Mouse (Mus musculus) liver, embryonic 15.5 days (tissue): ENCODE measurements around the gene Ndufa6. TPM values are rescaled to one million over a fixed set of nuclear protein-coding genes. Genes with fewer than 3 reads are reported as not detected.

Experiments
- ATAC-seq: fragments of 200-750 bp; cut with Nextera tagmentation; 2 replicates; pipeline ENCODE4 v1.8.0; 2017; ENCODE audit warnings: moderate number of reproducible peaks, mild to moderate bottlenecking, moderate library complexity; ENCODE audit not compliant: insufficient read depth
- H3K27ac ChIP-seq: fragments of 300-500 bp; sonication (generic); replicated peaks from 2 replicates; pipeline ENCODE4 v1.5.1; 2015; ENCODE audit warnings: mild to moderate bottlenecking, inconsistent platforms
- H3K27me3 ChIP-seq: fragments of 300-500 bp; sonication (generic); 2 replicates; pipeline ENCODE4 v1.6.1; 2015; ENCODE audit warnings: mild to moderate bottlenecking, inconsistent platforms
- H3K36me3 ChIP-seq: fragments of 300-500 bp; sonication (generic); replicated peaks from 2 replicates; pipeline ENCODE4 v1.6.1; 2015; ENCODE audit warnings: moderate library complexity, mild to moderate bottlenecking, inconsistent platforms
- H3K4me1 ChIP-seq: fragments of 300-500 bp; sonication (generic); replicated peaks from 2 replicates; pipeline ENCODE4 v1.6.1; 2015; ENCODE audit warnings: inconsistent platforms
- H3K4me2 ChIP-seq: fragments of 300-500 bp; sonication (generic); 2 replicates; pipeline ENCODE4 v1.6.1; 2015; ENCODE audit warnings: moderate library complexity, mild to moderate bottlenecking, inconsistent platforms
- H3K4me3 ChIP-seq: fragments of 300-500 bp; sonication (generic); replicated peaks from 2 replicates; pipeline ENCODE4 v1.5.1; 2015; ENCODE audit warnings: mild to moderate bottlenecking, inconsistent platforms
- H3K9ac ChIP-seq: fragments of 300-500 bp; sonication (generic); 2 replicates; pipeline ENCODE4 v1.6.1; 2015; ENCODE audit warnings: moderate library complexity, mild to moderate bottlenecking, inconsistent platforms
- H3K9me3 ChIP-seq: fragments of 300-500 bp; sonication (generic); replicated peaks from 2 replicates; pipeline ENCODE4 v1.6.1; 2016; ENCODE audit warnings: inconsistent platforms
- WGBS: fragments of 180-500 bp; shearing (Covaris S2); methylation state at CpG from one replicate; pipeline ENCODE4 v1.1.7; 2015; ENCODE audit warnings: mixed read lengths; ENCODE audit not compliant: insufficient replicate concordance; 5-methylcytosine and 5-hydroxymethylcytosine counted together
- polyA plus RNA-seq: library from polyadenylated mRNA; unstranded; fragments of >200 nt; fragmentation: Nextera tagmentation; extraction: Ambion mirVana; gene quantifications from 2 replicates; pipeline ENCODE4 v1.2.1, GENCODE M21; 2015

Gene Ndufa6
- polyA plus RNA-seq, 1 experiment from 2014 or later: 310 TPM

- peak overlapping the region; percentile 77 for H3K27ac ChIP-seq
- no peaks in the 10 kb centered on the region for H3K9me3 ChIP-seq
- H3K9ac ChIP-seq: no peak overlapping the region
- H3K4me3 ChIP-seq: no peak overlapping the region
- WGBS: 71% methylated on average over 8 of the region's 8 CpGs
- H3K4me1 ChIP-seq: peaks cover 90% of the 10 kb centered on the region
- peaks cover 60% of the 10 kb centered on the region for H3K36me3 ChIP-seq
- peak overlapping the region; percentile 84 for H3K4me2 ChIP-seq
- H3K27me3 ChIP-seq: no peaks in the 10 kb centered on the region
- no peak for ATAC-seq
Measured at GRCm38 (mm10) chr15:82348258-82348998, 5.7 kb downstream of the Ndufa6 start.

- H3K9ac ChIP-seq: 0 out of 2 replicates have a peak overlapping the region, but pooled peaks have one; percentile 77
- peak overlapping the region; percentile 82 for H3K4me3 ChIP-seq
- peak overlapping the region; percentile 84 for H3K4me2 ChIP-seq
- H3K36me3 ChIP-seq: peaks cover 65% of the 10 kb centered on the region
- WGBS: 89% methylated on average over 12 of the region's 12 CpGs
- ATAC-seq: no peak
- H3K9me3 ChIP-seq: no peaks in the 10 kb centered on the region
- no peaks in the 10 kb centered on the region for H3K27me3 ChIP-seq
- peaks cover 92% of the 10 kb centered on the region for H3K4me1 ChIP-seq
- peak overlapping the region; percentile 77 for H3K27ac ChIP-seq
Measured at GRCm38 (mm10) chr15:82347852-82348251, 6.3 kb downstream of the Ndufa6 start.

DNA sequence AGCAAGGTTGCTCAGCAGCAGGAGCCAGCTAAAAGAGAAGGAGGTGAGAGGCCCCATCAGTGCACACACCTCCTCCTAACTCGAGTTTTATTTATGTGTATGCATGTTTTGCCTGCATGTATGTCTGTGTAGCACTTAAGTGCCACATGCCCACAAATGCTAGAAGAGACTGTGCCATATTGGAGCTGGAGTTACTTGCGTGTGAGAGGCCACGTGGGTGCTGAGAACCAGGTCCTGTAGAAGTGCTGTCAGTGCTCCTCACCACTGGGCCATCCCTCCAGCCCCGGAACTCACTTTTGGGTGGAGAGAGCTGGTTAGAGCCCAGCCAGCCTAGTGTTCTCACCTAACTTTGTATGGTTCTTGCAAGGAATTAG is 6.8 kb downstream of the Ndufa6 start:
- Histone ChIP-seq H3K27ac (peak overlapping the region; percentile 96), H3K4me3 (peak overlapping the region; percentile 82), H3K4me1 (peaks cover 92% of the 10 kb centered on the region), H3K36me3 (peaks cover 65% of the 10 kb centered on the region), H3K4me2 (peak overlapping the region; percentile 84), H3K9me3 (no peaks in the 10 kb centered on the region), H3K9ac (peak overlapping the region; percentile 77), H3K27me3 (no peaks in the 10 kb centered on the region)
- WGBS: 60% methylated on average over 4 of the region's 4 CpGs
- no peak for ATAC-seq

DNA sequence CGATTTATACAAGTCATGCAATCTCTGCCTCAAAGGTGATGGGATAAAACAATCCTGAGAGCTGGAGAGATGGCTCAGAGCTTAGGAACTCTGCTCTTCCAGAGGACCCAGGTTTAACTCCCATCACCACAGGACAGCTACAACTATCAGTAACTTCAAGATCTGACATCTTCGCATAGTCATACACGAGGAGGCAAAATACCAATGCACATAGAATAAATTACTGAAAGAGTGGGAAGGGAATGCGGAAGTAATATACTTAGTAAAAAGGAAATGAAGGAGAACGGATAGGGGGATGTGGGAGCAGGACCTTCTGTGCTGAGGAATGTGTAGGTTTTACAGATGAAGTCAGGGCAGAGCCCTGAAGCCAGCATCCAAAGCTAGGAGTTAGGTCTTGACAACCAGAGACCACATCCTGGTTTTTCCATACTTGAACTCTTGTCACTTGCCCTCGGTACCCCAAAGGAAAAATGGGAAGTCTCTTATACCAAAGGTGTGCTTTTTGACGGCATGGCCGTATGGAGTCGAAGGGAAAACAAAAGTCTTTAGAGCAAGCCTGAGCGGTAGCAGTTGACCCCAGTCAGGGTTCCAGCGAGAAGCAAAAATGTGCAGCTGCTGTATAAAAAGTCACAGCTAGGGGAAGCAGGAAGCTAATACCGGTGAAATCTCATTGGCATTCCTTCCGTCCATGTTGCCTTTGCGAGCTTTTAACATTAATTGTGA is 7.4 kb downstream of the Ndufa6 start:
- Histone ChIP-seq H3K4me1 (peaks cover 90% of the 10 kb centered on the region), H3K9ac (peak overlapping the region; percentile 77), H3K4me3 (peak overlapping the region; percentile 82), H3K36me3 (peaks cover 65% of the 10 kb centered on the region), H3K27me3 (no peaks in the 10 kb centered on the region), H3K27ac (peak overlapping the region; percentile 96), H3K4me2 (peak overlapping the region; percentile 84), H3K9me3 (no peaks in the 10 kb centered on the region)
- no peak for ATAC-seq
- WGBS: 35% methylated on average over 14 of the region's 14 CpGs

- WGBS: under 1% methylated on average over 51 of the region's 51 CpGs
- Histone ChIP-seq H3K36me3 (peaks cover 63% of the 10 kb centered on the region), H3K4me2 (peak overlapping the region; percentile 84), H3K9me3 (no peaks in the 10 kb centered on the region), H3K27me3 (no peaks in the 10 kb centered on the region), H3K9ac (peak overlapping the region; percentile 77), H3K4me1 (peaks cover 89% of the 10 kb centered on the region), H3K4me3 (peak overlapping the region; percentile 82), H3K27ac (peak overlapping the region; percentile 96)
- peak; percentile 86 for ATAC-seq
Measured at GRCm38 (mm10) chr15:82345820-82346470, 8.2 kb downstream of the Ndufa6 start.

DNA sequence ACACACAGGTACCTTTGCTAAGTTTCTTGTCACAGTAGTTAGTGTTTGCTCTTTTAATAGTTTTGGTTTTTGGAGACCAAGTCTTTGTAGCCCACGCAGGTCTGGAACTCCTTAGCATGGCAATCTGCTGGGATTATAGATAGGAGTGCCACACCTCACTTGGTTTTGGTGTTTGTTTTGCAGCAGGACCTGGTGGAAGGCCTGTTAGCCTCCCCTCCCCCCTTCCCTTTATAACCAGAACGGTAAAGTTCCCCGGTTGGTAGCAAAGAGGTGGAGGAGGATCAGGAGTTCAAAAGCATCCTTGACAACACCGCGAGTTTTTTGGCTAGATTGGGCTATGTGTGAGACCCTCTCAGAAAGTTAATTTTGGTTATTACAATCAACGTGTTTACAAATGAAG is 9.2 kb downstream of the Ndufa6 start:
- H3K36me3 ChIP-seq: peaks cover 53% of the 10 kb centered on the region
- no peak for ATAC-seq
- 48% methylated on average over 6 of the region's 6 CpGs for WGBS

GRCm38 (mm10) chr15:82343368-82344287 is 10.5 kb downstream of the Ndufa6 start:
- peaks cover 39% of the 10 kb centered on the region for H3K36me3 ChIP-seq
- H3K27me3 ChIP-seq: no peaks in the 10 kb centered on the region
- peak overlapping the region; percentile 84 for H3K4me2 ChIP-seq
- peak overlapping the region; percentile 100 for H3K27ac ChIP-seq
- 82% methylated on average over 27 of the region's 27 CpGs for WGBS
- H3K9ac ChIP-seq: peak overlapping the region; percentile 83
- no peaks in the 10 kb centered on the region for H3K9me3 ChIP-seq
- no peak for ATAC-seq
- peak overlapping the region; percentile 71 for H3K4me3 ChIP-seq
- peaks cover 87% of the 10 kb centered on the region for H3K4me1 ChIP-seq

More for the DNA sequence above, 9.2 kb downstream of the Ndufa6 start:
- H3K9me3 ChIP-seq: no peaks in the 10 kb centered on the region
- peak overlapping the region; percentile 71 for H3K4me3 ChIP-seq
- peak overlapping the region; percentile 83 for H3K9ac ChIP-seq
- peak overlapping the region; percentile 100 for H3K27ac ChIP-seq
- peak overlapping the region; percentile 84 for H3K4me2 ChIP-seq
- no peaks in the 10 kb centered on the region for H3K27me3 ChIP-seq
- H3K4me1 ChIP-seq: peaks cover 89% of the 10 kb centered on the region

GRCm38 (mm10) chr15:82342543-82342935 is 11.6 kb downstream of the Ndufa6 start:
- no peak for ATAC-seq
- H3K4me1 ChIP-seq: peaks cover 85% of the 10 kb centered on the region
- H3K9ac ChIP-seq: peak overlapping the region; percentile 83
- no peaks in the 10 kb centered on the region for H3K27me3 ChIP-seq
- H3K9me3 ChIP-seq: no peaks in the 10 kb centered on the region
- H3K36me3 ChIP-seq: peaks cover 29% of the 10 kb centered on the region
- peak overlapping the region; percentile 84 for H3K4me2 ChIP-seq
- WGBS: 32% methylated on average over 5 of the region's 5 CpGs
- H3K27ac ChIP-seq: peak overlapping the region; percentile 100
- peak overlapping the region; percentile 71 for H3K4me3 ChIP-seq

DNA sequence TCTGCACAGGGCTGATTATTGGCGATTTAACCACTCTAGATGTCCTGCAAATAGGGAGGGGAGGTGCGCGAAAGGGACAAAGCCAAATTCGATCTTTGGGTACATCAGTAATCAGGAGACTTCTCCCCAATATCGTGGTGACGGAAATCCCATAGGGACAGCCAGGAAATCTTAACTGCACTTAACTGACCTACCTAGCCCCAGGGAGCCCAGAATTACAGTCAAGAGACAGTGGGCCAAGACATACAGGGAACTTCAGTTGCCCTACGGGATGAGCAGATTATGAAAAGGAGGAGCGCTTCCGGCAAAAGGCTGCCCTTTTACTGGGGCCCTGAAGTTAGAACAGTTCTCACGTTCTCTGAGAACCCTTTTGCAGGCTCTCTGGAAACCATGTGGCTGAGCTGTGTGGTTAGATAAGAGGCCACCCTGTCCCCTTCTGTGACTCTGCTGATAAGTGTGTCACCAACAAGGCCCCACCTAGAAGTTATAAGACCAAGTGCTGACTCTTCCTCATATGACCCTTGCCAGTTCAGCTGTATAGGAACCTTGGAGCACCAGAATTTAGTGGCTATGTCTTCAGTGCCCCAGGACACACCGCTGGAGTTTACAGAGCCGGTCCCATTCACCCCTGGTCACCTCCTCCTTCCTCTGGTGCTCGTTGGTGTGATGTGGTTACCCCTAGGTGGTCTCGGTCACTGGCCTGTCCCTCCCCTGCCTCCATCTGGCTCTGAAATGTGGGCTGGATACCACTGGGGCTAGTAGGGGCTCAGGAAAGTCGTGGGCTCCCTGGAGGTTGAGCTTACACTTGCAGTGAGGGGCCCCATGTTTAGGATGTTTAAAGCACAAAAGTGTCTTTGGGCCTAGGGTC is 12.2 kb downstream of the Ndufa6 start:
- Histone ChIP-seq H3K9ac (peak overlapping the region; percentile 83), H3K4me1 (peaks cover 85% of the 10 kb centered on the region), H3K4me3 (peak overlapping the region; percentile 71), H3K27me3 (no peaks in the 10 kb centered on the region), H3K9me3 (no peaks in the 10 kb centered on the region), H3K4me2 (peak overlapping the region; percentile 84), H3K36me3 (peaks cover 28% of the 10 kb centered on the region), H3K27ac (peak overlapping the region; percentile 100)
- WGBS: 6% methylated on average over 15 of the region's 15 CpGs
- ATAC-seq: peak; percentile 58
